Mouse (Mus musculus): ENCODE results near the gene Ddx11.

Gene Ddx11

DNA sequence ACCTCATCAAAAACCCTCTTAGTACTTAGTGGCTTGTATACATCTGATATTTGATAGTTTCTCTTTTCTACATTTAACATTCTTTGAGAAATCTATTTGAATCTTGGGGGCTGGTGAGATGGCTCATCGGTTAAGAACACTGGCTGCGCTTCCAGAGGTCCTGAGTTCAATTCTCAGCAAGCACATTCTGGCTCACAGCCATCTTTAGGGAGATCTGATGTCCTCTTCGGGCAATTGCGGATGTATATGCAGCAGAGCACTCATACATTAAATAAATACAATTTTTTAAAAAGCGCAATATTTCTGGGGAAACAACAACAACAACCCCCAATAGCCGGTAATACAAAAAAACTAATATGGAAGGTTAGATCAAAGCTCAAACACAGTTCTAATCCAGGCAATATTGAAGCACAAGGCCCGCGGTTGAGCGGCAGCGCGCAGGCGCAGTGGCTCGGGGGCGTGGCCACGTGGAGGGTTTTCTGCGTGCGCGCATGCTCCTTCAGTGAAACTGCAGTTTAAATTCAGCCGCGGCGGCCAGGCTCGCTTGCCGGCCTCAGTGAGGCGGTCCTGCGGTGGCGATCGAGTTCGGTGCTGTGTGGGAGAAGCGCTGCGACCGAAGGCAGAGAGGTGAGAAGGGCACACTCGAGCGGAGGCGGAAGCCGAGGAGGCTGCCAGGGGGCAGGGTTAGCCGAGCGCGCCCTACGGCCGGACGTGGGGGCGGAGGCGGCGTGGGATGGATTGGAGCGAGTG is at the start of gene Ddx11:
Gene Ddx11 (plus strand): TSS at position 455 of the 750 bp plus-strand sequence.
- 4% methylated on average over 45 of the region's 45 CpGs for WGBS

DNA sequence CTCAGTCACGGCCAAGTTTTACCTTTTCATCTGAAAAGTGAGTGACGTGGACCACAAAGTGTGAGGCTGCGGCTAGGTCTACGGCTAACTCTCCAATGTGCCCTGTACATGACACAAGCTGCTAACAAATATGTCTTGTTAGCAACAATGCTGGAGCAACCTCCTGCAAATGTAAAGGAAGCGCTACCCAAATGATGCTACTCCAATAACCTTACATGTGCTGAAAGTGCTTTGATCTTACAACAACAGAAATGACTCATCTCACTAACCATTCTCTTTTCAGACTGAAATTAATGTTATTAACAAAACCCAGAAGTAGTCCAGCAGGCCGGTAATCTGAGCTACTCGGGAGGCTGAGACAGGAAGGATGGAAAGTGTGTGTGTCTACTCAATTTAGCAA is 49.3 kb upstream of the Ddx11 start:
- WGBS = 68% methylated on average over 7 of the region's 7 CpGs

DNA sequence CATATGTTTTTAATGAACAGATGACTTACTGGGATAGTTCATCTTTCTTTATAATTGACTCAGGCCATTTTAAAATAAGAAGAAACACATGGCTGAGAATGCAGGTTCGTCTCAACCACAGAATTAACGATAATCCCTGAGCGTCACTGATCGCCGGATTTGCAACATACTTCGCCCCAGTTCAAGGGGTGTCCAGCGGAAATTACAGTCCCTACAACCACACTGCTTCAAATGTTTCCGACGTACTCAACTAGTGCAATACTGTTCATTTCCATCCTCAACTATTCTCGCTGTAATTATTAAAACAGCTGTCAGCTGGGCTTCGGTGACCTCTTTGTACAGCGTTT is 47.5 kb upstream of the Ddx11 start:
- WGBS = 2% methylated on average over 12 of the region's 12 CpGs

DNA sequence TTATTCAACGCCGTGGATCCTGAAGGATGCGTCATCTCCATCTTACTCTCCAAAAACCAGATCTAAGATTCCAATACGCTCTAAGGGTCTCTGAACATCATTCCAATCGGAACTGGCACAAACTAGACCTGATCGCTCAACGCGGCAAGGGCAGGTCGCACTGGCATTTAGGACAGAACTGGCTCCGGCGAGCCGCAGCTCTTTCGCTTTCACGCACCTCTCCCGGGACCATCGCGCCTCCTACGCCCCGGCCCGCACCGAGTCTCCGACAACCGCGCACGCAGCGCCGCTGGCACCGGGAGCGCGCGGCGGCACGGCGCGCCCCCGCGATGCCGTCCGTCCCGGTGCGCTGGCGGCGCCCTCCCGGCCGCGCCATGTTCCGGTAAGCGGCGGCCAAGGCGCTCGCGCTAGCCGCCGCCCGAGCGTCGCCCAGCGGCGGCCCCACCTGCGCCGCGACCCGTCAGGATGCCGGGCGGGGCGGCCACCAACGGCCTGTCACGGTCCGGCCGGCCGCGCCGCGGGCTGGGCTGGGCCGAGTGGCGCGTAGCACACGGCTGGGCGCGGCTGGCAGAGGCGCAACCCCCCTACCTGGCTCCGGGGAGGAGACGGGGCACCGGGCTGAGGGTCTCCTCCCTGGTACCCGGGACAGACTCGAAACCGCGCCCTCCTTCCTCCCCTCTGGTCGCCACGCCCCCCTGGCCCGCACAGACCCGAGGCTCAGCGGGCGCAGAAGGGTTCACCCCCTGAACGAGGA is 47.0 kb upstream of the Ddx11 start:
- under 1% methylated on average over 92 of the region's 95 CpGs for WGBS

DNA sequence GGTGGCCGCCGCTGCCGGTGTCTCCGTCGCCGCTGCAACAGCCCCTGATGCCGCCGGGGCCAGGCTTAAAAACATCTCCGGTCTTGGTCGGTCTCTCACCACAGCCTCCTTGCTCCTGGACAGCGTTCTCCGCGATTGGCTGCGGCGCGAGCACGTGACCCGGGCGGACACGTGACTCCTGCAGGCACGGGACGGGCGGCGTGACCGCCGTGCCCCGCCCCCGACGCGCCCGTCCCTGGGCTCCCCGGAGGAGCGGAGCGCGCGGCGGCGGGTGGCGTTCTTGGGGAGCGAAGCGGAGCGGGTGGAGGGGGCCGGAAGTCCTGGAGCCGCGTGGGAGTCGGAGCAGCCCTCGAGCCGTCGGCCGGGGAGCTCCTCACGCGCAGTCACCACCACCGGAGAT is 46.4 kb upstream of the Ddx11 start, which contains the start of gene Ankrd12:
Gene Ankrd12 (minus strand): TSS at position 156 of the 400 bp plus-strand sequence.
- WGBS = 1% methylated on average over 53 of the region's 53 CpGs

DNA sequence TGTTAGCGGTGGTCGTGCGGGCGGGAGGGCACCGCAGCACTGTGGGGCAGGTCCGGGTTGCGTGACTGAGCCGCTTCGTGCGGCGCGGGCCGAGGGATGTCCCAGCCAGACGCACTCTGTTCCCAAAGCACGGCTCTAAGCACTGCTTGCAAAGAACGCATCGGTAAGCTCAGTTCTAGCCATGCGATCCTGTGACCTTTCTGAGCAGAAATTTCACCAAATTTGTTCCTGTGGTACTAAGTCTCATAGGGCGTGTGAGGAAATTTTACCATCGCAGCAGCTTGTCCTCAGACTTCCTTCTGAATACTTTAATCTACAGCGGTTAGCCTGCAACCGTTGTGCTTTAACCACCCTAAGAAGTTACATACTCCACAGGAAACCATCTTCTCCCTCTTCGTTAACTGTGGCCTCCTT is 45.9 kb upstream of the Ddx11 start:
- under 1% methylated on average over 23 of the region's 23 CpGs for WGBS

DNA sequence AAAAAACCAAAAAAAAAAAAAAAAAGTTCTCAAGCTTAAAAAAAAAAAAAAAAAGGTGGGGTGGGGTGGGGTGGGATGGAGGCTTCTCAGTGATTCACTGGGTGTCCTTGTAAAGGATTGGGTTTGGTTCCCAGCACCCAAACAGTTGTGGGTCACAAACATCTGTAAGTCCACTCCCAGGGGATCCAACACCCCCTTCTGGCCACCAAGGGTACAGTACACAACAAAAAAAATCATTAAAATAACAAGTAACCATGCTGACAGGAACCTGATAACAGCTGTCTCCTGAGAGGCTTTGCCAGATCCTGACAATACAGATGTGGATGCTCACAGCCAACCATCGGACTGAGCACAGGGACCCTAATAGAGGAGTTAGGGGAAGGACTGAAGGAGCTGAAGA is 38.8 kb upstream of the Ddx11 start:
- WGBS = 78% methylated on average over 1 of the region's 1 CpGs

DNA sequence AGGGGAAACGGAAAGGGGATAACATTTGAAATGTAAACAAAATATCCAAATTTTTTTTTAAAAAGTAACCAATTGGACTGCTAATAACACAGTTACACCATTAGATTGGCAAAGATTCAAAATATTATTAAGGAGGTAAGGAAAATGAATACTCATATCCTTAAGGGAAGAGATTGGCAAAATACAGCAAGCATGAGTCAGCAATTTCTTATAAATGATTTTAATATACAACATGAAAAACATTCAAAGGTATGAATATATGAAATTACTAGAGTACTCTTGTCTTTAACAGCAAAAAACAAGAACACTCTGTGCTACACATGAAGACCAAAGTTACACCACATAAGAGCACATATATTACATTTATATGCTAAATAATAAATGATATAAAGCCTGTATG is 38.3 kb upstream of the Ddx11 start:
- 92% methylated on average over 1 of the region's 1 CpGs for WGBS

DNA sequence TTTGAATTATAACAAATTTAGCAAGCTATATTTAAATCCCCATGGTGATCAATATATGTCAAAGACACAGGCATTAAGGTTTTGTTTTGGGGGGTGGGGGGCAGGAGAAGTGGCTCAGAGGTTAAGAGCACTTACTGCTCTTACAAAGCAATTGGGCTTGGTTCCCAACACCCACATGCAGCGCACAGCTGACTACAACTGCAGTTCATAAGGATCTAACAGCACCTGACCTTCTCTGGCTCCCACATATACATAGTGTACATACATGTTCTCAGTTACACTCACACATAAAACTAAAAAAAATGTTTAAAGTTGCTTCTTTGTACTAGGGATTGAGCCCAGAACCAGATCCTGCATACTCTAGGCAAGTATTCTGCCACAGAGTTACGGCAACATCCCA is 31.9 kb upstream of the Ddx11 start:
- 71% methylated on average over 2 of the region's 2 CpGs for WGBS

DNA sequence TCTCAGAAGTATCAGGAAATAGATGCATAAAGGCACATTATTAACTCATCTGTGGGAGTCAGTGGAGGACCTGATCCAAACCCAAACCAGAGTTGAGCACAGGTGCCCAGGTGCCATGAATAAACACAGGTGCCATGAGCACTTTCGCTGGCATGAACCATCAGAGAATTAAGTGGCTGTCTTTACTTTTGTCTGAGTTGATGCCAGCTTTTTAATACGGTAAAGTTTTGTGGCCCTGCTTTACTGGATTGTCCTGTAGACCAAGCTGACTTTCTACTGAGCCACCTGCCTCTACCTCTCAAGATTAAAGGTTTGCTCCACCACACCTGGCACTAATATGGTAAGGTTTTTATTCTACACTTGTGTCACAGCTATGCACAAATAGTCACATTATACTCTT is 31.3 kb upstream of the Ddx11 start:
- WGBS = 80% methylated on average over 2 of the region's 2 CpGs

DNA sequence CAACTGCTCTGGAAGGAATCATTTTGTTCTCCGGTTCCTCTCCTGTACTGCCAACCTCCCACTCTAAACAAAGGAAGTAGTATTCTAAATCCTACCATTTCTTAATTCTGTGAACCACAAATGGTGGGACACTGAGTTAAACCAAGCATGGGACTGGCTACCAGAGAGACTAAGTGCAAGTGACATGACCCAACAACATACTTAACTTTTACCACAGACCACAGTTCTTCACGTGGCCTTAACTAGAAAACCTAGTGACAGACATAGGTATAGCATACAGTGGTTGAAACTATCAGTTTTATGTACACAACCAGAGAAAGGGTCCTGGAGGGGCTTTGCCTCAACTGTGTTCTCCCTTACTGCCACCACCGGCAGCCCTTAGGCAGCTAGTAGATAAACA is 30.7 kb upstream of the Ddx11 start:
- 41% methylated on average over 3 of the region's 3 CpGs for WGBS

DNA sequence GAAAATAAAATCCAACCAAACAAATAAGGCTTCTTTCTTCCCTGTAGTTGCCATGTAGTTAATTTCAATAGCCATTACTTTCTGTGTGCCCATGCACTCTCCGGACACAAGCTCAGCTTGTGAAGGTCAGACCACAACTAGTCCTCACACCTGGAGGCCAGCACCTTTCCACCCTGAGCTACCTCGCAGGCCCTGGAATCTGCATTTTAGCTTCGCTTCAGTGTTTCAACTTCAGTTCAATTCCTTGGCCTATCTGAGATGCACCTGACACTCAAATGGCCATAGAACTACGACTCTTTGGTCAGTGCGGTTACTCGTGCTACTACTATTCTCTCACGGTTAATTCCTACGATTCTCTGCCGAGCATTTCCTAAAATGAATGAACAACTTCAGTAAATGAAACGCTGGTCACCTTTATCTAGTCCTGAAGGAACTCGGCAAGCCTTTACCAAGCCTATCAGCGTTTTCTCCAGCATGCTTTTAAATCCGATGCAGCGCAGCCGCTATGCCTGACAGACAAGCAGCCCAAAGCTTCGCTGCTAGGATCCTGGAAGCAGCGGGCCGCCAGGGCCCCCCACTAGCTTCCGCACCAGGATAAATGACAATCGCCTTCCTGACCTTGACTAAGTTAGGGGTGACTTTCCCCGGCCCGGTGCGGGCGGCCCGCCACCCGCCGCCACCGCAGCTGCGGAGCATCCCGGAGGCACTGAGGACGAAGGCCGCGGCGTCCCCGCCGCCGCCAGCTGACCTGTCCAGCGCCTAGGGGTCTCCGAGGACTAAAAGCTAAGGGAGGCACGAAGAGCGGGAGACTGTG is 22.5 kb upstream of the Ddx11 start:
- WGBS = under 1% methylated on average over 41 of the region's 41 CpGs

DNA sequence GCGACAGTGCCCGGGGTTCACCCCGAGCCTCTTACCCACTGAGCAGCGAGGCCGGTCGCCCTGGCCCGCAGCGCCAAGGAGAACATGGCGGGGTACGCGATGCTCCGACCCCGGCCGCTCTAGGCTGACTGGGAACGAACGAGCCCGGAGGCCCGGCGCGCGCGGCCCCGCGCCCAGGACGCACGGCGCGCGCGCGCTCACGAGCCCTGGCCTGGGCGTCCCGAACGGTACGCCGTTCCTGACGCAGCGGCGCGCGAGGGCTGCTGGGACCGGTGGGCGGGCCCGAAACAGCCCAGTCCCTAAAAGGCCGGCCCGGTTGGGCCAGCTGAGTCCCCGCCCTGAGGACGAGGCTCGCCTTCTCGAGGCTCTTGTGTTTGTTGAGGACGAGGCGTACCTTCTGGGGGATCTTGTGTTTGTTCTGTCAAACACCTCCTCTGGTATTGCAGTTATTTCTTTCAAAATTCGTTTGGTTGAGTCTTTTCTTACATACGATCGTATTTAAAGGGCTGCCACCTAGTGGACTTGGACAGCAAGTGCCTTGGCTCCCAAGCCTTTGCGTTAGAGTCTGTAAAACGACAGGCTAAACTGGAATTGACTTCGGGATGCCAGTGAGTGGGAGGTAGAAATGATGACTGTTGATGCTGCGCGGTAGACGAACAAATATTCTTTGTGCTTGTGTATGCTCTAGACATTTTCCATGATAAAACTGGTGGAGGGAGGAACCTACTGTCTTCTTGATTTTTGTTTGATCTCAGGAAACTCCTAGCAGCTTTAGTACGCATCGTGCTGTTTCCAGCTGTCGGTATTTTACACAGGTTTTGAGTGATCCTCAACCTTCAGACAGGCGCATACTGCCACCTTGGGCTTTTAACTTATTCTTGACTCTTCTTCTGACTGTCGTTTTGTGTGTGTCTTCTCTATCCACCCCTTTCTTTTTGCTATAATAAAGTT is 21.7 kb upstream of the Ddx11 start, which contains the start of gene Ndufv2:
Gene Ndufv2 (minus strand): TSS at position 180 of the 951 bp plus-strand sequence.
- under 1% methylated on average over 67 of the region's 67 CpGs for WGBS

DNA sequence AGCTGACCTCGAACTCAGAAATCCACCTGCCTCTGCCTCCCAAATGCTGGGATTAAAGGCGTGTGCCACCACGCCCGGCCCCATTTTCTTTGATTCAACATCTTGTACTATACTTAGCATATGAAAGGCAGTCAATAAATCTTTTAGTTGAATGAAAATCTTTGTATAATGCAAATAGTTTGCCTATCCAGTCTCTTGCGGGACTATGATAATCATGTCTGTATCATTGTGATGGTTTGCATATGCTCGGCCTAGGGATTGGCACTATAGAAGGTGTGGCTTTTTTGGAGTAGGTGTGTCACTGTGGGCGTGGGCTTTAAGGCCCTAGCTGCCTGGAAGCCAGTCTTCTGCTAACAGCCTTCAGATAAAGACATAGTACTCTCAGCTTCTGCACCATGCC is 19.2 kb upstream of the Ddx11 start:
- 86% methylated on average over 7 of the region's 7 CpGs for WGBS

DNA sequence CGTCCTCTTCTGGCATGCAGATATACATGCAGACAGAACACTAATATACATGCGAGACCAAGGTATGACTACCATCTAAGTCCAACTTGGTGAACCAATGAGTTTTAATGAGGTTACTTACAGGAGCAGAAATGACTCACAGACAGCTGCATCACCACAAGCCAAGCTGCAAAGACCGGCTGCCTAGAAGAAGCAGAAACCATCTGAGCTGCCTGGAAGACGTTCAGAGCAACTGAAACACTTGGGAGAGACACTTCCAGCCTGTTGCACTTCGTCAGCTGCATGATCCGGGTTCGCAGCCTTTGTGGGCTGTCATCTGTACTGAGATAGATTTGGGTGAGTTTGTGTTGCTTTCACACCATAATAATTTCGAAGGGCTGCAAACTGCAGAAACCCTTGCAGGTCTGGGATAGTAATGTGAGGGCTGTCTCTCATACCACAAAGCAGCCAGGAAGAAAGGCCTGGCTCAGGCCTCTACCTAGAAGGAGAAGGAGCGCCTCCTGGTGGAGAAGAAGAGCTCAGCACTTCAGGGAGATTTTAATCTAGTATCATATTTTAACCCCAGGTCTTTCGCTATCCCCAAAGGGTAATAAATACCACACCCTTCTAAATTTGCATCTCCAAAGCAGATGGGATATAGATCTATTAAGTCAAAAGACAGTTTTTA is 16.6 kb upstream of the Ddx11 start:
- 35% methylated on average over 10 of the region's 10 CpGs for WGBS

DNA sequence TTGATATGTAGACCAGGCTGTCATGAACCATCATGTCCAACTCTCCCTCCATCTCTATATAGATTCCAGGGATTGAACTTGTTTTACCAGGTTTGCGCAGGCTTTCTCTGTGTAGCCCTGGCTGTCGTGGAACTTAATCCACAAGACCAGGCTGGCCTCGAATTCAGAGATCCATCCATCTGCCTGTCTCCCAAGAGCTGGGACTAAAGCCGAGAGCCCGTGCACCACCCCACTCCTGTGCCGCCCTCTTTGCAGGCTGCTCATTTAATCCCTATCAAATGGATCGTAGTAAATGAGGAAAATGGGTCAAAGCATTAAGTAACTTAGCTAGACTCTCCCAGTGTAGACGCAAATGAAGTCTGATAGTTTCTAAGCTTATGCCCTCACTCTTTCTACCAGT is 15.9 kb upstream of the Ddx11 start:
- 66% methylated on average over 8 of the region's 8 CpGs for WGBS

DNA sequence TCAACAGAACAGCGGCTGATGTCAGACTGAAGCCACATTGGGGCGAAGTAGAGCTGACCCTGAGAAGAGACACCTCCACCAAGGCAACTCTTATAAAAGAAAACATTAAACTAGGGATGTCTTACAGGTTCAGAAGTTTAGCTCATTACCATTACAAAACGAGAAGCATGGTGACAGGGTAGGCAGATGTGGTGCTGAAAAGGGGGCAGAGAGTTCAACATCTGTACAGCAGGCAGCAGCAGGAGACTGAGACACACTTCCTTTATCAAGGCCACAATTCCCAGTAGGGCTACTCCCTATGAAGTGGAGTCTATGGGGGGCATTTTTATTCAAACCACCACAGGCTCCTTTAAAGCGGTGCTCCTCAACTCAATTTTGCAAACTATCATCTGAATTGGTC is 15.1 kb upstream of the Ddx11 start:
- WGBS = 87% methylated on average over 4 of the region's 4 CpGs

DNA sequence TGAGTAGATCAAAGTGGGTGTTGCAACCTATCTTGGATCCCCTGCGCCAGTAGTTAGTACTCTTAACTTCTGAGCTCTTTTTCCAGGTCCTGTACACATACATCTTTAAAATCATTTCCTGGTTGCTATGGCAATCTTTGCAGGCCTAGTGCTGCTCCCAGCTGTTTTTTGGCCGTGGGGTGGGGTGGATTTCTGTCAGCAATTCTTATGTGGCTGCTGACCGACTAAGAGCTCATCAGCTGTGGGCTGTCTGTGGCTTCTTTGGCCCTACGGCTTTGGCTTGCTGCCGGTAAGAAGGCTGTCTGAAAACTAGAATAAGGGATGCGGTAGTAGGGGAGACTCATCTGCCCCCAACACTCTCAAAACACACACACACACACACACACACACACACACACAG is 12.6 kb upstream of the Ddx11 start:
- 20% methylated on average over 6 of the region's 6 CpGs for WGBS

DNA sequence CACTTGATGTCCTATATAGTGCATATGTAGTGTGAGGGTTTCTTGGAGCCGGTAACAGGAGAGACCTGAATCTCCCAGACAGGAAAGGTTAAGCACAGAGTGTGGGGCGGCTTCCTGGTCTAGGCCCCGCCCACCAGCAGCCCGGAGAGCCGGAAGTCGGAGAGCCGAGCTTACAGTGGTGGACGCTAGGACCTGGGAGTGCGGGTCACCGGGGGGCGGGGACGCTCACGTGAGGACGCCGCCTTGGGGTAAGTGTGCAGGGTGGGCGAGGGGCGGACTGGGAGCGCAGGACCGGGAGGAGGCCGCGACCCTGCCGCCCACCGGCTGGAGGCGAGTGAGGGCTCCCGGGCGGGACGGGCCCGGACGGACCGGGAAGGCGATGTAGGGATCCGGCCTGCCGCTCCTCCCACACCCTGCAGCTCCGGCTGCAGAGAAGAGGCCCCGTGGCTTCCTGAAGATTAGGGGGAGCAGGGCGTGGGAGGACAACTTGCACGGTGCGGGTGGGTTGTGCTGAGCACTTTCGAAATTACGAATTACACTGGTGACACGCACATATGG is 11.8 kb upstream of the Ddx11 start, which contains the start of gene Washc1:
Gene Washc1 (plus strand): TSS at position 144 of the 558 bp plus-strand sequence.
- WGBS = 1% methylated on average over 40 of the region's 41 CpGs

DNA sequence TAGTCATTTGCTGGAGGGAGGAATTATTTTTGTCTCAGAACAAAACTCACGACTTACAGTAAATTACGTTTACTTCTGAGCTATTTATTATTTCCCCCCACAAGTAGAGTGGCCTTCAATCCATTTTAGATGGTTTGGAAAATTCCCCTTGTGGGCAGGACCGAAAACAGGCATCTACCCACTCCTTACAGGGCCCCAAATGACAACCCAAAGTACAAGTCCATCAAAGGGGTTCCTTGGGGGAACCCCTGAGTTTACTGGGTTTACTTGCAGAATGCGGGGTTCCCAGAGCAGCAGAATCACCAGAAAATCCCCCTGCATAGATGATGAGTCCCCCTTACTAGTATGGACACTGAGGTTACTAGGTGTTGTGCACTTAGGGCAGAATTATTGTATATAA is 11.2 kb upstream of the Ddx11 start:
- 22% methylated on average over 4 of the region's 4 CpGs for WGBS
